Mouse (Mus musculus) forebrain, embryonic 13.5 days (tissue): ENCODE measurements at regions not wholly inside any gene's neighbourhood (a gene's known extent, or its start where the extent isn't known, plus 50 kb on each side); places are given as distances from the start of the nearest gene placed in this dataset.
A peak's percentile ranks its signal among the peaks of the same experiment; 100 is the strongest.
"Not testable (repeated sequence)": the region's sequence is repeated elsewhere in the genome, so short reads cannot be mapped to it uniquely, and the experiment has no call there.

Experiments used
- ATAC-seq: fragments of 200-750 bp; cut with Nextera tagmentation; 2 replicates; pipeline ENCODE4 v1.8.0; 2017
- H3K27ac ChIP-seq: fragments of 300-500 bp; sonication (generic); 2 replicates; pipeline ENCODE4 v1.5.1; 2015; ENCODE audit warnings: inconsistent platforms, mild to moderate bottlenecking, moderate library complexity
- H3K27me3 ChIP-seq: fragments of 300-500 bp; sonication (generic); 2 replicates; pipeline ENCODE4 v1.6.1; 2015; ENCODE audit warnings: mild to moderate bottlenecking, inconsistent platforms
- H3K36me3 ChIP-seq: fragments of 300-500 bp; sonication (generic); 2 replicates; pipeline ENCODE4 v1.6.1; 2015; ENCODE audit warnings: mild to moderate bottlenecking, inconsistent platforms; ENCODE audit not compliant: poor library complexity, severe bottlenecking
- H3K4me1 ChIP-seq: fragments of 300-500 bp; sonication (generic); 2 replicates; pipeline ENCODE4 v1.6.1; 2015; ENCODE audit warnings: inconsistent platforms
- H3K4me2 ChIP-seq: fragments of 300-500 bp; sonication (generic); 2 replicates; pipeline ENCODE4 v1.6.1; 2015; ENCODE audit warnings: inconsistent platforms, mild to moderate bottlenecking, moderate library complexity
- H3K4me3 ChIP-seq: fragments of 300-500 bp; sonication (generic); 2 replicates; pipeline ENCODE4 v1.5.1; 2015; ENCODE audit warnings: mild to moderate bottlenecking, inconsistent platforms
- H3K9ac ChIP-seq: fragments of 300-500 bp; sonication (generic); 2 replicates; pipeline ENCODE4 v1.6.1; 2015; ENCODE audit warnings: mild to moderate bottlenecking, inconsistent platforms
- H3K9me3 ChIP-seq: fragments of 300-500 bp; sonication (generic); replicated peaks from 2 replicates; pipeline ENCODE4 v1.6.1; 2016; ENCODE audit warnings: inconsistent platforms
- WGBS: fragments of 180-500 bp; shearing (Covaris S2); methylation state at CpG from one replicate; pipeline ENCODE4 v1.1.7; 2015; 5-methylcytosine and 5-hydroxymethylcytosine counted together

DNA sequence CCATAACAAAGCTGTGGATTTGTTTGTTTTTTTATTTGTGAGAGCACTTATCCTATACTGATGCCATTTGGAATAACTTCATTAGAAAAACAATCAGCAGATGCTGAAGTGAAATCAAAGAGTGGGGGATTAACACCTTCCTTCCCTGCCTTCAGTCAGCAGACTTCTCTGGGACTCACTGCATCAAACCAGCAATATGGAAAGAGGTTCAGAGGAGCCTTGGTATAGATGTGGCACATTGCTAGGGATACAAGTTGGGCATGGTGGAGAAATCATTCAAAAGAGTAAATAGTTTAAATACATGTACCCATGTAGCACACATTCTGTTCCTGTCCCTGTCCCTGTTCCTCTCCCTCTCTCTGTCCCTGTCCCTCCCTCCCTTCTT is 364.0 kb upstream of the Rgs18 start:
- Histone ChIP-seq H3K9me3 (no peaks in the 10 kb centered on the region), H3K4me2 (no peak overlapping the region), H3K4me1 (peaks cover 3% of the 10 kb centered on the region; the same call in 1 of the 2 replicates), H3K4me3 (no peak overlapping the region), H3K27ac (no peak overlapping the region), H3K27me3 (no peaks in the 10 kb centered on the region), H3K9ac (no peak overlapping the region), H3K36me3 (no peaks in the 10 kb centered on the region)
- peak; percentile 48 for ATAC-seq

DNA sequence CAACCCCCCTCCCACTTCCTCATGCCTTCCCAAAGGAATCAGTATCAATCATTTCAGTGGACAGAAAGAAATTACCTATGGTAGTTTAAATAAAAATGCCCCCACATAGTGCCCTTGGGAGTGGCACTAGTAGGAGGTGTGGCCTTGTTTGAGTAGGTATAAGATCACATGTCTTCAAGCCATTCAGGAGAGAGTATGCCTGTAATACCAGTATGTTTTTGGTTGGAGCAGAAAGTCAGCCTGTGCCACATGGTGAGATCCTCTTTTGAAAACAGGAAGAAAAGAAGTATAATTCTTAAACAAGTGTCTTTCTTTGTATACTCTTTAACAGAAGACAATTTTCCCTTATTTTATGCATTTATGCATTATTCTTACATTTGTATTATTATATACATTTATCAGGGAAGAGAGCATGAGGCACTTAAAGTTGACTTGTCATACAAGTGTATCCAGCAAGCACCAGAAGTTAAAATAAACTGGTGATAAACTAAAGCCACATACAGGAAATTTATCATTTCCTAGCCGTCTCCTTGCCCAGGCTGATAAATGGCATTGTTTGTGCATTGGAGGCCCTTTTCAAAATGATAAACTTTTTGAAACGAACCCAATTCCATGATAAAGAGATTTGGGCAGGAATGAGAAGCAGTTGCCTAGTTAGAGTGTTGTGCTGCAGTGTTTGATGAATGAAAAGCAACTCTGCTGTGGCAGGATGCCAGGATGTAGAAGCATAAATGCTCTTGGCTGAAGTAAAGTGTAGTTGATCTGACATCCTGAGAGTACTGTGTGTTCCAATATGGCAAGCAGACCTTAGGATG is 363.4 kb upstream of the Rgs18 start:
- Histone ChIP-seq H3K4me3 (no peak overlapping the region), H3K27ac (no peak overlapping the region), H3K9ac (no peak overlapping the region), H3K36me3 (no peaks in the 10 kb centered on the region), H3K27me3 (no peaks in the 10 kb centered on the region), H3K9me3 (no peaks in the 10 kb centered on the region), H3K4me2 (no peak overlapping the region), H3K4me1 (peaks cover 3% of the 10 kb centered on the region; the same call in 1 of the 2 replicates)
- peak; percentile 70; the same call in 1 of the 2 replicates for ATAC-seq
- 42% methylated on average over 2 of the region's 2 CpGs for WGBS

- H3K9ac ChIP-seq = no peak overlapping the region
- H3K36me3 ChIP-seq = no peaks in the 10 kb centered on the region
- no peak for ATAC-seq
- no peak overlapping the region for H3K4me3 ChIP-seq
- 85% methylated on average over 1 of the region's 1 CpGs for WGBS
- no peaks in the 10 kb centered on the region for H3K9me3 ChIP-seq
- no peaks in the 10 kb centered on the region for H3K27me3 ChIP-seq
- no peaks in the 10 kb centered on the region for H3K4me1 ChIP-seq
- H3K27ac ChIP-seq = no peak overlapping the region
- H3K4me2 ChIP-seq = no peak overlapping the region
These were observed 355.8 kb upstream of the Rgs18 start for GRCm38 (mm10) chr1:145131020-145131419.

GRCm38 (mm10) chr1:145113171-145113570 is 337.9 kb upstream of the Rgs18 start:
- Histone ChIP-seq H3K36me3 (no peaks in the 10 kb centered on the region), H3K4me3 (no peak overlapping the region), H3K9ac (no peak overlapping the region), H3K4me1 (no peaks in the 10 kb centered on the region), H3K27me3 (no peaks in the 10 kb centered on the region), H3K4me2 (no peak overlapping the region), H3K27ac (no peak overlapping the region), H3K9me3 (no peaks in the 10 kb centered on the region)
- ATAC-seq = no peak
- WGBS = 76% methylated on average over 1 of the region's 1 CpGs

DNA sequence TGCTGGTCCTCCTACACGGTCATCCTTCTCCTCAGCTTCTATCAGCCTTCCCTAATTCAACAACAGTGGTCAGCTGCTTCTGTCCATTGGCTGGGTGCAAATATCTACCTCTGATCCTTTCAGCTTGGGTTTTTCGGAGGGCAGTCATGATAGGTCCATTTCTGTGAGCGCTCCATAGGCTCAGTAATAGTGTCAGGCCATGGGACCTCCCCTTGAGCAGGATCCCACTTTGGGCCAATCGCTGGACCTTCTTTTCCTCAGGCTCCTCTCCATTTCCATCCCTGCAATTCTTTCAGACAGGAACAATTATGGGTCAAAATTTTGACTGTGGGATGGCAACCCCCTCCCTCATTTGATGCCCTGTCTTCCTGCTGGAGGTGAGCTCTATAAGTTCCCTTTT is 331.5 kb upstream of the Rgs18 start:
- H3K4me2 ChIP-seq, H3K9ac ChIP-seq, H3K4me1 ChIP-seq, H3K27me3 ChIP-seq, H3K27ac ChIP-seq, H3K4me3 ChIP-seq, ATAC-seq, H3K36me3 ChIP-seq, H3K9me3 ChIP-seq: not testable (repeated sequence)
- 93% methylated on average over 4 of the region's 4 CpGs for WGBS

DNA sequence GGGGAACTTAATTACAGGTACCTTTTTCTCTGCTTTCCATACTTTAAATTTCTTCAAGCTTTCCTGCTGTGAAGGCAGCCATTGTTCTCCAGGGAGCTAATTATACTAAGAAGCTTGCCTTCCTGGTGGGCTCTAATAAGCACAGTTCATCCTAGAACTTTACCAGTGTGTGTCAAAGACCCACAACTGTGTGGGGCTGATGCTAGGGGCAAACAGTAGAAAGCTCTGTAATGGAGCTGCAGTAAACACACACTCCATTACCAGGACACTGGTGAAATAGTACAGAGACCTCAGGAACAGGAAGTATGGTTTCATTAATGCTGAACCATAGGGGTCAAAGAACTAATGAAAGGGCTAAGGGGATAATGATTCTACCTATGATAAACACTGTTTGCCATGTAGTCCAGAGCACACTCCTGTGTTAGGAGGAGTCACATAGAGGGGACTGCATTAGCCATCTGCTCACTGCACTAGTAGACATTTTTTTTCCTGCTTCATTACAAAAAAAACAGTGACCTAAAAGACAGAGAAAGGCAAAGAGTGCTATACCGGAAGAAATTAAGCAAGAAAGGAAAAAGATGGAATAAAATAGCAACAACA is 290.1 kb upstream of the Rgs18 start:
- H3K36me3 ChIP-seq = no peaks in the 10 kb centered on the region
- H3K9ac ChIP-seq = no peak overlapping the region
- H3K27ac ChIP-seq = no peak overlapping the region
- 0 out of 2 replicates have a peak, but pooled peaks cover 7% of the 10 kb centered on the region for H3K4me1 ChIP-seq
- ATAC-seq = no peak
- no peaks in the 10 kb centered on the region for H3K27me3 ChIP-seq
- H3K4me2 ChIP-seq = no peak overlapping the region
- H3K4me3 ChIP-seq = no peak overlapping the region
- H3K9me3 ChIP-seq = no peaks in the 10 kb centered on the region
- 38% methylated on average over 1 of the region's 1 CpGs for WGBS

DNA sequence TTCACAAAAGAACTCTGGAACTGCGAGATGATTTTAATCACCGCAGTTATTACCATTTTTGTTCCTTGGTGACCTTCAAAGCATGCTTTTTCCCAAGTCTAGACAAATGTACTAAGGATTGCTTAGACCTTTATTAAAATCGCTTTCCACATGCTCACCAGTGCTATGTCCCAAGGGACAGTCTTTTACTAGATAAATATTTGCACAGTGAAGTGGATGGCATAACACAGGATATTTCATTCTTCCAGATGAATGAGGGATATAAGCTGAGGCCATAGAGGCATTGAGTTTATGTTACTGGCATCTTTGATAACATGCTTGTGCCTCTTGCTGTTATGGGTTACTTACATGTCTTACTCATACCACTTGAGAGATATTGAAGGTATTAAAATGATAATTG is 289.1 kb upstream of the Rgs18 start:
- no peak overlapping the region for H3K4me3 ChIP-seq
- 0 out of 2 replicates have a peak, but pooled peaks cover 7% of the 10 kb centered on the region for H3K4me1 ChIP-seq
- H3K27me3 ChIP-seq = no peaks in the 10 kb centered on the region
- H3K36me3 ChIP-seq = no peaks in the 10 kb centered on the region
- ATAC-seq = no peak
- H3K9me3 ChIP-seq = no peaks in the 10 kb centered on the region
- no peak overlapping the region for H3K27ac ChIP-seq
- no peak overlapping the region for H3K4me2 ChIP-seq
- WGBS = 81% methylated on average over 3 of the region's 3 CpGs
- H3K9ac ChIP-seq = no peak overlapping the region

GRCm38 (mm10) chr1:145015623-145016022 is 240.4 kb upstream of the Rgs18 start:
- Histone ChIP-seq H3K9ac (no peak overlapping the region), H3K9me3 (no peaks in the 10 kb centered on the region), H3K27me3 (no peaks in the 10 kb centered on the region), H3K4me1 (no peaks in the 10 kb centered on the region), H3K36me3 (no peaks in the 10 kb centered on the region), H3K4me3 (no peak overlapping the region), H3K27ac (no peak overlapping the region), H3K4me2 (no peak overlapping the region)
- no peak for ATAC-seq
- WGBS = 89% methylated on average over 4 of the region's 4 CpGs

- ATAC-seq = no peak
These were observed 235.6 kb upstream of the Rgs18 start for GRCm38 (mm10) chr1:145010833-145011232.

DNA sequence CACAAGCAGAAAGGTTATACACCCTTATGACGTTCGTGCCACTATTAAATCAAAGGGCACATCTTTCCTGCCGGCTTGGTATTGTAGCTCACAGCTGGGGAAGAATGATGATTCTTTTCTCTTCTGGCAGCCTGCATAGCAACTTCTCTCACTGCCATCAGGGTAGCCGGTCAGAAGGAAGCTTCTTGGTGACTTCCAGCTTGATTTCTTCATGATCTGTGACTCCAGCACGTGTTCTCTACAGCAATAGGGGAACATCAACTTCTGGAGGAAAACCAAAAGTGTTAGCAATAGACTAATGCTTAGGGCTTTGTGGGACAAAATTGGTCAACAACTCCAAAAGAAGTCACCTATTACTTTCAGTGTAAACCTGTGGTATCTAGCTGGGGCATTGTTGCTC is 202.9 kb upstream of the Rgs18 start:
- ATAC-seq = no peak
- 49% methylated on average over 5 of the region's 5 CpGs for WGBS
- H3K4me1 ChIP-seq = no peaks in the 10 kb centered on the region
- no peaks in the 10 kb centered on the region for H3K27me3 ChIP-seq
- H3K9me3 ChIP-seq = no peaks in the 10 kb centered on the region
- no peak overlapping the region for H3K9ac ChIP-seq
- no peak overlapping the region for H3K4me2 ChIP-seq
- H3K36me3 ChIP-seq = no peaks in the 10 kb centered on the region
- no peak overlapping the region for H3K27ac ChIP-seq
- H3K4me3 ChIP-seq = no peak overlapping the region

More at GRCm38 (mm10) chr1:145010833-145011232, 235.6 kb upstream of the Rgs18 start:
- no peak overlapping the region for H3K9ac ChIP-seq
- H3K27ac ChIP-seq = no peak overlapping the region
- H3K4me1 ChIP-seq = no peaks in the 10 kb centered on the region
- H3K36me3 ChIP-seq = no peaks in the 10 kb centered on the region
- no peaks in the 10 kb centered on the region for H3K27me3 ChIP-seq
- no peaks in the 10 kb centered on the region for H3K9me3 ChIP-seq
- no peak overlapping the region for H3K4me3 ChIP-seq
- H3K4me2 ChIP-seq = no peak overlapping the region

DNA sequence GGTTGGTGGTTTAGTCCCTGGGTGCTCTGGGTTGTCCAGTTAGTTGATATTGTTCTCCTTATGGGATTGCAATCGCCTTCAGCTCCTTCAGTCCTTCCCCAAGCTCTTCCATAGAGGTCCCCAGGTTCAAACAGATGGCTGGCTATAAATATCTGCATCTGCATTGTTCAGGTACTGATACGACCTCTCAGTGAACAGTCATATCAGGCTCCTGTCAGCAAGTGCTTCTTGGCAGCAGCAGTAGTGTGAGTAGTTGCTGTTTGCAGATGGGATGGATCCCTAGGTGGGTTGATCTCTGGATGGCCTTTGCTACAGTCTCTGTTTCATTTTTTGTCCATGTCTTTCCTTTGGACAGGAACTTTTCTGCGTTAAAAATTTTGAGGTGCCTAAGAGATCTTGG is 190.5 kb upstream of the Rgs18 start:
- H3K27me3 ChIP-seq = no peaks in the 10 kb centered on the region
- H3K4me3 ChIP-seq = no peak overlapping the region
- no peak overlapping the region for H3K4me2 ChIP-seq
- no peaks in the 10 kb centered on the region for H3K36me3 ChIP-seq
- H3K4me1 ChIP-seq = no peaks in the 10 kb centered on the region
- WGBS = 75% methylated on average over 3 of the region's 3 CpGs
- H3K9me3 ChIP-seq = no peaks in the 10 kb centered on the region
- no peak overlapping the region for H3K9ac ChIP-seq
- no peak overlapping the region for H3K27ac ChIP-seq
- no peak for ATAC-seq

GRCm38 (mm10) chr1:144939006-144939405 is 163.8 kb upstream of the Rgs18 start:
- no peak for ATAC-seq
- WGBS = 83% methylated on average over 3 of the region's 3 CpGs
- Histone ChIP-seq H3K4me1 (no peaks in the 10 kb centered on the region), H3K9ac (no peak overlapping the region), H3K27ac (no peak overlapping the region), H3K4me3 (no peak overlapping the region), H3K27me3 (no peaks in the 10 kb centered on the region), H3K36me3 (no peaks in the 10 kb centered on the region), H3K9me3 (no peaks in the 10 kb centered on the region), H3K4me2 (no peak overlapping the region)

DNA sequence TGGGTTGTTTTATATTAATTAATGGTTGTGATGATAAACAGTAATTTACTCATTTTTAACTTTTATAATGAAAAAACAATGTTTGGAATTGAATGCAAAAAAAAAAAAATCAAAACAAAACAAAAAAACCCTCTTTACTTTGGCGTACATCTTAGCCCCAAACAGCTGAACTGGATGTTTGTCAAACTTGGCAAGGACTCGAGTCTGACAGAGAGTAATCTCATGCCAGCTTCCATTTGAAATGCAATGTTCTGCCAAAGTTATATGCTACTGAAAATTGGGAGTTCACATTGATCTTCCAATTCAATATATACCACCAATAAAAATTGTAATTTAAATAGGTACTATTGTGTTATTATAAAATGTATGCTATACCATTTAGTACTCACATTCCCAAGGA is 150.9 kb upstream of the Rgs18 start:
- WGBS = 82% methylated on average over 2 of the region's 2 CpGs

More for the DNA sequence above, 150.9 kb upstream of the Rgs18 start:
- no peaks in the 10 kb centered on the region for H3K36me3 ChIP-seq
- no peak overlapping the region for H3K9ac ChIP-seq
- no peaks in the 10 kb centered on the region for H3K27me3 ChIP-seq
- no peaks in the 10 kb centered on the region for H3K9me3 ChIP-seq
- no peak overlapping the region for H3K4me2 ChIP-seq
- H3K4me1 ChIP-seq = no peaks in the 10 kb centered on the region
- H3K27ac ChIP-seq = no peak overlapping the region
- ATAC-seq = no peak
- H3K4me3 ChIP-seq = no peak overlapping the region
